Mouse (Mus musculus) leukemia stem cell, adult 10-12 weeks (primary cell): ENCODE results near the gene Gm10800. TPM values are rescaled to one million over a fixed set of nuclear protein-coding genes. Genes with fewer than 3 reads are reported as not detected.

Experiments
- polyA plus RNA-seq: library from polyadenylated mRNA; stranded (reverse); fragments of >175 nt; gene quantifications from 2 replicates; pipeline ENCODE4 v1.2.3, GENCODE M21; 2012; ENCODE audit warnings: low replicate concordance

Gene Gm10800
- 144 and 336 TPM in 2 replicates for polyA plus RNA-seq

GRCm38 (mm10) chr2:98667201-98667600, at the start of gene Gm10800:
TSS of gene Gm10800 (minus strand) at chr2:98667301.

GRCm38 (mm10) chr2:98661937-98662336, 5.2 kb downstream of the Gm10800 start, which contains the start of gene Gm10801:
TSS of gene Gm10801 (plus strand) at chr2:98662237.

Other genes with a start within 250 kb of the Gm10800 start
- gene Gm10801, start 5.1 kb downstream of the Gm10800 start, polyA plus RNA-seq = 31.8 and 89.6 TPM in 2 replicates